Mouse (Mus musculus) ZHBTc4 (cell line): ENCODE measurements around the gene Spindoc.

Source experiments
- DNase-seq: peaks from one replicate; pipeline ENCODE4 v3.0.0-alpha.2; 2011; ENCODE audit warnings: low read depth, low spot score

Gene Spindoc

GRCm38 (mm10) chr19:7337781-7338342, 44.9 kb downstream of the Spindoc start:
- DNase-seq: no peak

GRCm38 (mm10) chr19:7335656-7336055, 47.1 kb downstream of the Spindoc start:
- DNase-seq: no peak

GRCm38 (mm10) chr19:7334049-7334448, 48.7 kb downstream of the Spindoc start:
- no peak for DNase-seq

- DNase-seq: no peak
Observed at GRCm38 (mm10) chr19:7321391-7321790, 61.4 kb downstream of the Spindoc start.

GRCm38 (mm10) chr19:7320181-7320580, 62.6 kb downstream of the Spindoc start:
- DNase-seq: no peak

- no peak for DNase-seq
Observed at GRCm38 (mm10) chr19:7317716-7318115, 65.1 kb downstream of the Spindoc start.

GRCm38 (mm10) chr19:7316822-7317221, 66.0 kb downstream of the Spindoc start:
- DNase-seq: no peak

- no peak for DNase-seq
Observed at GRCm38 (mm10) chr19:7315587-7315984, 67.2 kb downstream of the Spindoc start.

GRCm38 (mm10) chr19:7314976-7315586, 67.7 kb downstream of the Spindoc start:
- no peak for DNase-seq

- no peak for DNase-seq
Observed at GRCm38 (mm10) chr19:7313660-7314059, 69.1 kb downstream of the Spindoc start.

GRCm38 (mm10) chr19:7311306-7311705, 71.5 kb downstream of the Spindoc start:
- no peak for DNase-seq

- peak; percentile 85 for DNase-seq
Observed at GRCm38 (mm10) chr19:7310704-7311103, 72.1 kb downstream of the Spindoc start.

GRCm38 (mm10) chr19:7309738-7310330, 73.0 kb downstream of the Spindoc start:
- DNase-seq: no peak

- no peak for DNase-seq
Observed at GRCm38 (mm10) chr19:7307995-7308770, 74.6 kb downstream of the Spindoc start.

GRCm38 (mm10) chr19:7306968-7307367, 75.8 kb downstream of the Spindoc start:
- DNase-seq: peak; percentile 47

GRCm38 (mm10) chr19:7305380-7306310, 77.1 kb downstream of the Spindoc start:
- DNase-seq: no peak

GRCm38 (mm10) chr19:7304801-7305200, 78.0 kb downstream of the Spindoc start:
- no peak for DNase-seq
